Mouse (Mus musculus): Measurements from ENCODE around the gene 4933428G20Rik. TPM values are rescaled to one million over a fixed set of nuclear protein-coding genes. Genes with fewer than 3 reads are reported as not detected.

The 4933428G20Rik gene
- polyA plus RNA-seq (2012; rRNA removed), result not detected in 2 replicates

DNA sequence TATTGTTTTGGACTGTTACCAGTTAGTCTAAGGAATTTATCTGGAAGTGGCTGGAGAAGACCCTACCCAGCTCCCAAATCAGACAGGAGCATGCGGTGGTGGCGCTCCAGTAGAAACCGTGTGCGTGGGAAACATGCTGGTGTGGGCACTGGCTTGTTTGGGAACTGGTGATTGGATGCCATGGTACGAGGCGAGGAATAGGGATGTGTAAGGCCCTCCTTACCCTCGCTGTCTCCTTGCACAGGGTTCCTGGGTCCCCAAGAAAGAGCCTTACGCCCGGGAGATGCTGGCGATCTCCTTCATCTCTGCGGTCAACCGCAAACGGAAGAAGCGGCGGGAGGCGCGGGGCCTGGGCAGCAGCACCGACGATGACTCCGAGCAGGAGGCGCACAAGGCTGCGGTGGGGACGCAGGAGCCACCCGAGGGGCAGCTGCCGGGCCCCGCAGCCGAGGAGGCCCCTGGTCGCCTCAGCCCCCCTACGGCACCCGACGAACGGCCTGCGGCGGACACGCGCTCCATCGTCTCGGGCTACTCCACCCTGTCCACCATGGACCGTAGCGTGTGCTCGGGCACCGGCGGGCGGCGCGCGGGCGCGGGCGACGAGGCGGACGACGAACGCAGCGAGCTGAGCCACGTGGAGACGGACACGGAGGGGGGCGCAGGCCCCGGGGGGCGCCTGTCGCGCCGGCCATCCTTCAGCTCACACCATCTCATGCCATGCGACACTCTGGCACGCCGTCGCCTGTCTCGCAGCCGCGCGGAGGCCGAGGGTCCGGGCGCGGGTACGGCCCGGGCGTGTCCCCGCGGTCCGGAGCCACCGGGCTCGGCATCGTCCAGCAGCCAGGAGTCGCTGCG lies at the start of gene 4933428G20Rik:
Gene 4933428G20Rik, minus strand, starts transcription at position 476 of the 855 bp plus-strand sequence.
- Histone ChIP-seq H3K27me3 (ENCODE audit: control insufficient read depth, insufficient read depth, low read length) (no peaks in the 10 kb centered on the region), H3K27ac (ENCODE audit: control insufficient read depth, insufficient read depth, low read length) (no peak within 1 kb of the TSS), H3K36me3 (ENCODE audit: control insufficient read depth, insufficient read depth, low read length) (no peaks in the 10 kb centered on the region), H3K4me3 (ENCODE audit: control insufficient read depth, insufficient read depth, low read length) (no peak within 1 kb of the TSS), H3K4me1 (replicated peaks; ENCODE audit: control insufficient read depth, insufficient read depth, low read length) (no peaks in the 10 kb centered on the region; the same call in 1 of the 2 replicates)
- WGBS, result 98% methylated on average over 88 of the region's 88 CpGs
- DNase-seq, result no peak
- TF ChIP-seq POLR2A (IDR thresholded peaks at IDR 0.05; ENCODE audit: control insufficient read depth, extremely low read depth, insufficient read depth, low read length, poor library complexity) (no peak), CTCF (IDR thresholded peaks at IDR 0.05; ENCODE audit: borderline replicate concordance, control insufficient read depth, extremely low read depth, insufficient read depth, low read length, poor library complexity) (no peak)

DNA sequence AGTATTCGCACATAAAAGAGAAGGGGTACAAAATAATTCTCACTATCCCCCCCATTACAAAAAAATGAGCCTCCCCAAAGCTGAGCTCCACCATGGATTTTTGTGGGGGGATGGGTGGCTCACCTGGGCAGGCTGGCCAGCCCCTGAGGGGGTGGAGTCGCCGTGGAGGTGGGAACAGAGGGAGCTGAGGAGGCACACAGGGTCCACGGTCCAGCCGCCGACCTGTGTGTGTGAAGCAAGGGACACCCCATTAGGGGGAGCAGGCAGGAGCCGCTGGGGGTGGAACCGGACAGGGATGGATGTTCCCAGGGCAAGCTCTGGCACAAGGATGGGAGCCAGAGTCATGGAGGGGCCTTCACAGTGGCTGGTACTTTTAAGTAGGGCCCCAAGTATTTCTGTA lies 48.6 kb upstream of the 4933428G20Rik start:
- Histone ChIP-seq H3K27ac (ENCODE audit: control insufficient read depth, insufficient read depth, low read length) (no peak overlapping the region), H3K36me3 (ENCODE audit: control insufficient read depth, insufficient read depth, low read length) (no peaks in the 10 kb centered on the region), H3K4me3 (ENCODE audit: control insufficient read depth, insufficient read depth, low read length) (no peak overlapping the region), H3K4me1 (replicated peaks; ENCODE audit: control insufficient read depth, insufficient read depth, low read length) (peaks cover 11% of the 10 kb centered on the region), H3K27me3 (ENCODE audit: control insufficient read depth, insufficient read depth, low read length) (peaks cover 27% of the 10 kb centered on the region)
- no peak for TF ChIP-seq POLR2A (IDR thresholded peaks at IDR 0.05; ENCODE audit: control insufficient read depth, extremely low read depth, insufficient read depth, low read length, poor library complexity)
- TF ChIP-seq CTCF (IDR thresholded peaks at IDR 0.05; ENCODE audit: borderline replicate concordance, control insufficient read depth, extremely low read depth, insufficient read depth, low read length, poor library complexity), result no peak
- no peak for DNase-seq
- 71% methylated on average over 8 of the region's 8 CpGs for WGBS

DNA sequence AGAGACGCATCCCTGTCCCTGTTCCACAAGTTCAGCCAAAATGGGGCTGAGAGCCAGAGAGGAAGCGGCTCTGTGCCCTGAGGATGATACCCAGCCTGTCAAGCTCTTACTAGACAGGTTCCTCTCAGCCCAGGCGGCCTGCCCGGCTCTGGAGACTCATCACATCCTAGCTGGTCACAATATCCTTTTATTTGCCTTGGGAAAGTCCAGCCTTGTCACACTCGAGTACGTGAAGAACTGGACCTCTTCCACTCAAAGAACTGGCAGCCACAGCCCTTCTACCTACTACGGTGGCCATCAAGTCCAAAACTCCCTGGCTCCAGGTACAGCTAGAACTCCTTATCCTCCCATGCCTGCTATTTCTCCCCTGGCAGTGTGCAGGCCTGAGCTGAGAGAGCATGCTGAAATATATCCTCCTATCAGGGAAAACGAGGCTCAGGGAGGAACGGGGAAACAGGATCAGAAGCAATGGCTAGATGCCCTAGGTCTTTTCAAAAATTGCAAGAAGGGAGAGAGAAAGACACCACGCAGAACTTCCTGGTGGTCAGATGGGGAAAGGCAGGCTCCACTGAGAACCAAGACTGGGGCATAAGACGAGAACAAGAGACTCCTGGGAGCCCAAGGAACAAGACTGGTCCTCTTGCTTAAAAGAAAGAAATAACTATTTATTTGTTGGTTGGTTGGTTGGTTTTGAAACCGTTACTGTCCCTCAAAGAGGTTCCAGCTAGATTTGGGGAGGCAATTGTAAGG lies 48.0 kb upstream of the 4933428G20Rik start:
- DNase-seq, result no peak
- Histone ChIP-seq H3K36me3 (ENCODE audit: control insufficient read depth, insufficient read depth, low read length) (no peaks in the 10 kb centered on the region), H3K4me3 (ENCODE audit: control insufficient read depth, insufficient read depth, low read length) (no peak overlapping the region), H3K27ac (ENCODE audit: control insufficient read depth, insufficient read depth, low read length) (no peak overlapping the region), H3K4me1 (replicated peaks; ENCODE audit: control insufficient read depth, insufficient read depth, low read length) (peaks cover 11% of the 10 kb centered on the region), H3K27me3 (ENCODE audit: control insufficient read depth, insufficient read depth, low read length) (peaks cover 27% of the 10 kb centered on the region)
- WGBS, result 73% methylated on average over 12 of the region's 12 CpGs
- TF ChIP-seq CTCF (IDR thresholded peaks at IDR 0.05; ENCODE audit: borderline replicate concordance, control insufficient read depth, extremely low read depth, insufficient read depth, low read length, poor library complexity) (no peak), POLR2A (IDR thresholded peaks at IDR 0.05; ENCODE audit: control insufficient read depth, extremely low read depth, insufficient read depth, low read length, poor library complexity) (no peak)

DNA sequence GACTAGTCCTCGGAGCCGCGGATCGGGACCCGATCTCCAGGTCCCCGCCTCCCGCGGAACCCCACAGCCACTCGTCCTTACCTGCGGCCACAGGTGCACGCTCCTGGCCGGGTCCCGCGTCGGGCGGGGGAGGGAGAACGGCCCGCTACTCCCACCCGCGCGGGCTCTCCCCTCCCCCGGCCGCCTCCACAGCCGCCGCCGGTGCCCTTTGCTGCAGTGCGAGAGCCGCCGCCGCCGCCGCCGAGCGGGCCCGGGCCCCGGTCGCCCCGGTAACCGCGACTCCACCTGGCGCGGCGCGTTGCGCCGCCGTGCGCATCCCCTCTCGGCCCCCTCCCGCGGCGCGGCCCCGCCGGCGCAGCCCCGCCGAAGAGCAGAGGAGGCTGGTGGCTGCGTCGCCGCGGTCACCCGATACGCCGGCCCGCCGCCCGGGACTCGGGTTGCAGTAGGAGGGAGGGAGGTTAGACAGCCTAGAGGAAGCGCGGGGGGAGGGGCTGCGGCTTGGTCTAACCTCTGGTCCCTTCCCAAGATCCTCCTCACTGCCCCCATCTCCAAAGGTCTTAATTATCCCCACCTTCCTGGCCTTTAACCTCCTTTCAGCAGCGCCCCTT lies 46.8 kb upstream of the 4933428G20Rik start:
- peak overlapping the region; percentile 17 for H3K4me3 ChIP-seq (ENCODE audit: control insufficient read depth, insufficient read depth, low read length)
- TF ChIP-seq POLR2A (IDR thresholded peaks at IDR 0.05; ENCODE audit: control insufficient read depth, extremely low read depth, insufficient read depth, low read length, poor library complexity) (no peak), CTCF (IDR thresholded peaks at IDR 0.05; ENCODE audit: borderline replicate concordance, control insufficient read depth, extremely low read depth, insufficient read depth, low read length, poor library complexity) (no peak)
- WGBS, result under 1% methylated on average over 71 of the region's 73 CpGs
- DNase-seq, result peak; percentile 13
- peaks cover 11% of the 10 kb centered on the region for H3K4me1 ChIP-seq (replicated peaks; ENCODE audit: control insufficient read depth, insufficient read depth, low read length)
- no peaks in the 10 kb centered on the region for H3K36me3 ChIP-seq (ENCODE audit: control insufficient read depth, insufficient read depth, low read length)
- H3K27me3 ChIP-seq (ENCODE audit: control insufficient read depth, insufficient read depth, low read length), result peaks cover 27% of the 10 kb centered on the region
- H3K27ac ChIP-seq (ENCODE audit: control insufficient read depth, insufficient read depth, low read length), result no peak overlapping the region

DNA sequence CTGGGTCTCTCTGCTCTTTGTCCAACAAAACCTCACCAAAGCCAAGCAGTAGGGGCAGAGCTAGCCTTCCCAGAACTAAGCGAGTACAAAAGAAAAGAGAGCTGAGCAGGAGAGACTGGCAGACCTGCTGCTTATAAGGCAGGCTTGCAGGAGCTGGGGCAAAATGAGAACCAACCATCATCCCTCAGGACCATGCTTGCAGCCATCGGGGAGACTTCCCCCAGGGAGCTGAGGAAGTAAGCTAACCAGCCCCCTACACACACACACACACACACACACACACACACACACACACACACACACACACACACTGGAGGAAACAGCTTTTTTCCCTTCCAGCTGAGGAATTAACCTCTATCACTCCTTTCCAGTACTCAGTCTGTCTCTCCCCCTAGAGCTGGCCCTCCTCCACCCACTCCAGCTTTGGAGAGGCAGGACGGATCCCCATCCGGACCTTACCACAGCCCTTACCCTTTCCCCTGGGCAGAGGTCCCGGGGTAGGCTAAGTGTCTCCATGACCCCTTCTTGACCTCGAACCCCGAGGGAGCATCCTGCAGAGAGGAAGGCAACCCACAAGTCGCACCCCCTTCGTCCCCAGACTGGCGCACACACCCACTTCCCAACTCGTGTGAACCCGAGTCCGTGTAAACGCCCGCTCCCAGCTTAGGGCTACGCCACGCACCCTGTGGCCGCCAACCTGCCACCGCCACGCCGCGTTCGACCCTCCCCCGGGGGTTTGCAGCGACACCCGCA lies 45.8 kb upstream of the 4933428G20Rik start:
- Histone ChIP-seq H3K36me3 (ENCODE audit: control insufficient read depth, insufficient read depth, low read length) (no peaks in the 10 kb centered on the region), H3K27me3 (ENCODE audit: control insufficient read depth, insufficient read depth, low read length) (peaks cover 22% of the 10 kb centered on the region), H3K4me3 (ENCODE audit: control insufficient read depth, insufficient read depth, low read length) (no peak overlapping the region; the same call in 1 of the 2 replicates), H3K27ac (ENCODE audit: control insufficient read depth, insufficient read depth, low read length) (no peak overlapping the region), H3K4me1 (replicated peaks; ENCODE audit: control insufficient read depth, insufficient read depth, low read length) (peaks cover 11% of the 10 kb centered on the region)
- TF ChIP-seq POLR2A (IDR thresholded peaks at IDR 0.05; ENCODE audit: control insufficient read depth, extremely low read depth, insufficient read depth, low read length, poor library complexity) (no peak), CTCF (IDR thresholded peaks at IDR 0.05; ENCODE audit: borderline replicate concordance, control insufficient read depth, extremely low read depth, insufficient read depth, low read length, poor library complexity) (no peak)
- DNase-seq, result no peak
- WGBS, result 3% methylated on average over 26 of the region's 26 CpGs
